Mouse (Mus musculus) stomach, postnatal 0 days (tissue): ENCODE measurements around the gene Bbc3.

Experiments
- CTCF ChIP-seq: IDR thresholded peaks from 2 replicates; pipeline ENCODE4 v1.5.1; 2016; ENCODE audit warnings: antibody characterized with exemption, low read depth, mild to moderate bottlenecking, moderate library complexity
- EP300 ChIP-seq: optimal IDR thresholded peaks from 2 replicates; pipeline ENCODE3; 2016; ENCODE audit warnings: antibody characterized with exemption

DNA sequence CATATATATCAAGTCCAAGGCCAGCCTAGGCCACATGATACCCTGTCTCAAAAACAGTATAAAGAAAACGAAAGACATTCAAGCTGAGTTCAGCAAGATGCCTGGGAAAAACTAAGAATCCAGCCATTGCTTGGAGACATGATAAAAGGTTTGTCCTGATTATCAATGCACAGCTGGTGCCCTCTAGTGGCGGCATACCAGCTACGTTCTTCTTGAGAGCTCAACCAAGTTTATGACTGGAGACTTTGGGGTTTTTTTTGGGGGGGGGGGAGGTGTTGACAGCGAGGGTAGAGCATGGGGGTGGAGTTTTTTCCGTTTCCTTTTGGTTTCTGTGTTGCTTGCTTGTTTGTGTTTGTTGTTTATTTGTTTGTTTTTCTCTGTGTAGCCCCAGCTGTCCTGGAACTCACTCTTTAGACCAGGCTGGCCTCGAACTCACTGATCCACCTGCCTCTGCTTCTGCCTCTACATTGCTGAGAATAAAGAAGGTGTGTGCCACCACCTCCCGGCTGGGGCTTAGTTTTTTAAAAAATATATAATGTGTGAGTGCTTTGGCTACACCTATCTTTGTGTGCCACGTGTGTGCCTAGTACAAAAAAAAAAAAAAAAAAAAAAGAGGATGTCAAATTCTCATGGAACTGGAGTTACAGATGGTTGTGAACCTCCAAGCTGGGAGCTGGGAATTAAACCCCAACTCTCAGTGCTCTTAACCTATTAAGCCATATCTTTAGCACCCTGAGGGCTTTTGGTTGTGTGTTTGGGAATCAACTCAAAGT is 45.0 kb upstream of the Bbc3 start:
- TF ChIP-seq CTCF (peak; percentile 85), EP300 (no peak)
